Mouse (Mus musculus) ES-E14 (cell line): ENCODE data around the gene Nadsyn1.

Source experiments
- CHD2 ChIP-seq: IDR thresholded peaks from 2 replicates; pipeline ENCODE4 v1.6.1; 2014; ENCODE audit warnings: mild to moderate bottlenecking, low read depth, low read length, inconsistent platforms
- ZC3H11A ChIP-seq: IDR thresholded peaks from 2 replicates; pipeline ENCODE4 v1.6.1; 2012; ENCODE audit warnings: low read depth, mild to moderate bottlenecking, inconsistent platforms, low read length, borderline replicate concordance

DNA sequence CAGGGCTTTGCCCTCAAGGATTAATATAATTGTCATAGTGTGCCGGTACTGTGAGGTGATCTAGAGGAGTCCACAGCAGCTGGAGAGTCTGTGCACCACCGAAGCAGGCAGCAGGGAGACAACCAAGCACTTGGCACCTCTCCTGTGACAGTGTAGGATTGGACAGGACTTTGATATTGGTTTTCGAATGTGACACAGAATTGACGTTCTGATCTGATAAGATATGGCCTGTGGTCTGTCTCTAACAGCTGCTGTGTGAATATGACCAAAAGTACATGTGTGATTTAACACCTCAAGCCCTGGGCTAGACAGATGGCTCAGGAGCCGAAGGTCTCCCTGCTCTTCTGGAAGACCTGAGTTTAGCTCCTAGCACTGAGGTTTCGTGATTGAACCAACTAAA is 54.4 kb downstream of the Nadsyn1 start:
- TF ChIP-seq CHD2 = no peak
- TF ChIP-seq ZC3H11A = no peak
